Mouse (Mus musculus) gastrocnemius, adult 8-10 months (tissue): ENCODE measurements at regions not wholly inside any gene's neighbourhood (a gene's known extent, or its start where the extent isn't known, plus 50 kb on each side); places are given as distances from the start of the nearest gene placed in this dataset.
"Not testable (repeated sequence)": the region's sequence is repeated elsewhere in the genome, so short reads cannot be mapped to it uniquely, and the experiment has no call there.

ENCODE experiments used
- DNase-seq, 2 experiments: peaks; one replicate each; pipeline ENCODE4 v3.0.0; 2022; ENCODE audit warnings: low spot score in 2 of 2

DNA sequence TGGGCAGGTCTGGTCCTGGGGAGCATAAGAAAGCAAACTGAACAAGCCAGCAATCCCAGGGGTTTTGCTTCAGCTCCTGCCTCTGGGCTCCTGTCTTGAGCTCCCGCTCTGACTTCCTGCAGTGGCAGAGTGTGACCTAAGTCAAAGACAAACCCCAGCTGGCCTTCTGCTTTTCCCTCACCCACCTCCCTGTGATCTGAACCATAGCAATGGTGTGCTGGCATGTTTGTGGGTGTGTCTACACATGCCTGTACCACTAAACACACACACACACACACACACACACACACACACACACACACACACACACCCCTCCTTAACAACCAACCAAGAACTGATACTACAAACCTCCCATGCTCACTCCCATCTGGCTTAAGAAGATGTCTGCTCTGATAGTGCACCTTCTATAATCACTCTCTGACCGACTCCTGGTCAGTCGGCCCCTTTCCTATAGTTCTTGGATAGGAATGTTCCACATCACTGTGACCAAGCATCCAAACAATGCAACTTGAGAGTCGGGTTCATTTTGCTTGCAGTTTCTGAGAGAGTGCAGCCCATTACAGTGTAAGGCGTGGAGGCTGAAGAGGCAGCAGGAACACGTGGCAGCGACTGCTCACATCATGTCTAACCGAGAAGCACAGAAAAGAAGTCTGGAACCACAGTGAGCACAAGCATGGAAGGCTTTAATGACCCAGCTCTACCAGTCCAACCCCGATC lies 134.4 kb downstream of the Tcp10c start:
- DNase-seq: no peak

DNA sequence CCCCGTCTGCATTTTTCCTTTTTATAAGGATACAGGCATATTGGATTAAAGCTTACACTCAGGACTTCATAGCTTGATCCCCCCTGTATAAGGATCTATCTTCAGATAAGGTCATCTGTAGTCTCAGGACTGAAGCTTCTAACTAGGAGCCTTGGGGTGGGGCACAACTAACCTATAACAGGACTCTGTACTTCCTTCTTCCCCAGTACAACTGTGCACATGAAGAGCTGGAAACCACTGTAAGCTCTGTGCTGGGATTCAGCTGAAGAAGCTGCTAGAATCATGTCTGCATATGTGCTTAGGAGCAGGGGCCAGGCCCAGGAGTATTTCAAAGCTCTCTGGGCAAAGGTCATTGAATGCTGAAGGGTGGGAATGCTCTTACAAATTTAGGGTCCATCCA lies 137.9 kb downstream of the Tcp10c start:
- not testable (repeated sequence) for DNase-seq

DNA sequence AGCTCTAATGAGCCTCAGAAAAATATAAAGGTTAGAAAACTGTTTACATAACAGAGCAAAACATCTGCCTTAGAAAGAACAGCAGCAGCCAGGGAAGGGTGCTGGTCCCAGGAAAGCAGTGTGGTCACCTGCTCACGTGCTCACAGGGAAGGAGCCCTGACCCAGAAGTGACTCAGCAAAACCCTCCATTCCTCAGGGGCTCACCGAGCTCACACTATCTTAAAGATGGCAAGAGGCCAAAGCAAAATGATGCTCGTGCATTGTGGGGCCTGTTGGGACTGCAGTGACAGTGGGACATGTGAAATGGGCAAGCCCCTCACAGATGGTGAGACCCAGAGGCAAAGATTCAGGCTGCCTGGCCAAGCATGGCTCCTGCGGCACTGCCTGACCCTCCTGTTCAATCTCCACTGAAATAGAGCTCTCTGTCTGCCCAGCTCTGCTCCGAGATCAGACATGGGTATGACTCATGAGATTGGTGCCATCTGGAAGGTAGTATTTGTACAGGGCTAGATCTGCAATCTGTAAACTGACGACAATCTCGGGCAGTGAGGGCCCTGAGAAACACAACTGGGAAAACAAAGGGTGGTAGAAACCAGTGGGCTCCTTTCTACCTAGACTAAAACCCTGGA lies 138.4 kb downstream of the Tcp10c start:
- DNase-seq: not testable (repeated sequence)

DNA sequence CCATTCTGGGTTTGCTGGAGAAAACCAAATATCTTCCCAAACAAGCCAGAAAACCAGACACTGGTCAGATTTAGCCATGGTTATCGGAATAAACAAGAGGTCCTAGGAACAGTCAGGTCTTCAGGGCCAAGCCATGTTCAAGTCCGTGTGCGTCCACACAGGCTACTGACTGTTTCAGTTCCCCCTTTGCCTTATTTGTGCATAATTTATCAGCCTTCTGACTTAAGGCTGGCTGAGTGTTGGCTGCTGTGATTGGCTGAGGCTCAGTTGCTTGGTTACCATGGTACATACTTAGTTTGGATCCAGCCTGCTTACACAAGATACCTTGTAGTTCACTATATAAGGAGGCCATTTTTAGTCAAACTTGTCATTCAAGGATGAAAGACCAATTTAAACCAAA lies 139.5 kb downstream of the Tcp10c start:
- not testable (repeated sequence) for DNase-seq

DNA sequence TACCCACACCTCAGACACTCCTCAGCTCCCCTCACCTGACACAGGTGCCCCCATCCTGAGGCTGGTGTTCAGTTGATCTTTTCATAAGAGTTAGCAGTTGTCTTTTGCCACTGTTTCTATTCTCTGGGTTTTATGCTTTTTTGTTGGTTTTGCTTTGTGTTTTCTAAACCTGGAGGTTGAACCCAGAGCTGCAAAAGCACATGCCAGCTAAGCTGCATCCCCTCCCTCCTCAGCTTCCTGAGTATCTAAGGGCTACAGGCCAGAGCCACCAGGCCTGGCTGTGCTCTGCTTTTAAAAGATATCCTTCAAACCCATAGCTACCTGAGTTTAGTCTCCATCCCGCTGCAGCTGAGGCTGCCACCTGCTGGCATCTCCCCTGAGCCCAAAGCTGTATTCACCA lies 140.1 kb downstream of the Tcp10c start:
- not testable (repeated sequence) for DNase-seq

DNA sequence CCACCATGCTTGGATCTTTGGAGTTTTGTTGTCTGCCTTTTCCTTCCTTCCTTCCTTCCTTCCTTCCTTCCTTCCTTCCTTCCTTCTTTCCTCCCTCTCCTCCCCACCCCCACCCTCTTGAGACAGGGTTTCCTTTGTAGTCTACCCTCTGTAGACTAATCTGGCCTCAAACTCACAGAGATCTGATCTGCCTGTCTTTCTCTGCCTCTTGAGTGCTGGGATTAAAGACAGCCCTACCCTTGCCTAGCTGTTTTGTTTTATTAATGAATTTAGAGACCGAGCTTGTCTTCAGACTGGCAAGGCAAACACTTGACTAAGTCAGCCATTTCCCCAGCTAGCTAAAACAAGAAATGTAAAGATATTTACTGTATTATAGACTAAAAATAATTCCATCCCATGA lies 150.0 kb downstream of the Tcp10c start:
- DNase-seq: not testable (repeated sequence)

DNA sequence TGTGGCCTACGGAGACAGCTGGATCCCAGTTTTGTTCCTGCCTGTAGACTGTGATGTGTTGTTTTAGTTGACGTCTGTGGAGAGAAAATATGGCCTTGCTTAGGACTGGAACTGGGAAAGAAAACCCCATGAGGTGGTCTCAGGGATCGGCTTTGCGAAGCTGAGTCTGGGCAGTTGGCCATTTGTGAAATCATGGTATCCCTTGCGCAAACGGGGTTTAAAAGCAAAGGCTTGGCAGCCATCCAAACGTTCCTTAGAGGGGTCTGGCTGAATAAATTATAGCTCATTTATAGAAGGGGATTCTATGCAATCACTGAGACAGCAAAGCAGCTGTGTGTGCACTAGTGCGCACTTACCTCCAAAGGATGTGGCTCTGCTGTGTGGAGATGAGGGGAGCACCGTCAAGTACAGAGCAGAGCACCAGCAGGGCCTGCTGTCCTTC lies 150.5 kb downstream of the Tcp10c start:
- not testable (repeated sequence) for DNase-seq

DNA sequence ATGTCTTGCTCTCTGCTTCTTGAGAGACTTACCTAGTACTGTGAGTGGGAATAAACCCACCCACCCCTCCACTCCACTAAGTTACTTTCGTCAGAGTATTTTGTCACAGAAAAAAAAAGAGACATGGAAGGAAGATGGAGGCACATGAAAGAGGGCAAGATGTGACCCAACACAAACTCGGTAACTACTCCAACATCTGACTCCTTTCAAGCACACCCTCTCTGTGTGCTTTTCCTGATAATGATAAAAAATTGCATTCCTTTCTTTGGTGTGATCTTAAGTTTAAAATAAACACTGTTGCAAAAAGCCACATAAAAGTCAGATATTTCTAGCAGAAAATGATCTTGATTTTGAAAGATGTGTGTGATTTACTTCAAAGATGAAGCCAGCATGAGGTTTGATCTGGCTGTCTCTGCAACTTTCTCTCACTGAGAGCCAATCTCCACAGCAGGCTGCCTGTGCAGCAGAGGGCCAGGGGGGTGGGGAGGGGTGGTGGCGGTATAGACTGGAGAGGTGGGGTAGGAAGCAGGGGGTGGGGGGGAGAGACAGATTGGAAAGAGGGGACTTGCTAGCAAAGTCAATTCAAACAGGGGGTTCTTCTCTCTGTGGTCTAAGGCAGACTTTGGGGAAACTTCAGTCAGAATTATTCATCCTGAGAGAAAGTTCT lies 153.2 kb downstream of the Tcp10c start:
- DNase-seq: not testable (repeated sequence)

DNA sequence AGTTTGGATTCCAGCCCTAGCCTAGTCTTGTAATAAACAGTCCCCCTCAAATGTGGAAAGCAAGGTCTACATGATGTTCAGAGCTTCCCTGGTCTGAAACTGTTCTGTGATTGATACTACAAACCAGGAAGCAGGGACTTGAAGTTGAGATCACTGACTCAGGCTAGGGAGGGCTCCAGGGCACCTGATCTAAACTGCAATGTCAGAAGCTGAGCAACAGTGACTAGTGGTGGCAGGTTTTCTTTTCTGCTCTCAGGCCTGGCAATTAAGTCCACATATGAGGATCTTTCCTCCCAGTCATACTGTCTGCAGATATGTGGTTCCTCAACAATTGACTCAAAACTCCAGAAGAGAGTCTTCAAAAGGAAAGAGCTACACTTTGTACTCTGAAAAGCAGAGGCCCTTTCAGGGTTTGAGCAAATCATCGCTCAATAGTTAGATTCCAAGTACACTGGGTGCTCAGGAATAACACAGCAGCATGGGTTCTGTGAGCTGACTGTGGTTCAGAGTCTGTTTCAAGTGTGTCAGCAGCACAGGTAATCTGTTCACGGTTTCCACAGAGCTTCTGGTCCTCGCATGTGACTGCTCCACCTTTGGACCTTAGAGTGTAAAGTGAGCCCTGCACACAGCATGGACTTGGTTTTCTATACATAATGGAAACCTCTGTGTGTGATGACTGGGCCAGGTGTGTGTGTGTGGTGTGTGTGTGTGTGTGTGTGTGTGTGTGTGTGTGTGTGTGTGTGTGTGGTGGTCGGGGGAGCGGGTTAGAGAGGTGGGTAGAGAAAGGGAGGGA lies 165.2 kb downstream of the Tcp10c start:
- not testable (repeated sequence) for DNase-seq

DNA sequence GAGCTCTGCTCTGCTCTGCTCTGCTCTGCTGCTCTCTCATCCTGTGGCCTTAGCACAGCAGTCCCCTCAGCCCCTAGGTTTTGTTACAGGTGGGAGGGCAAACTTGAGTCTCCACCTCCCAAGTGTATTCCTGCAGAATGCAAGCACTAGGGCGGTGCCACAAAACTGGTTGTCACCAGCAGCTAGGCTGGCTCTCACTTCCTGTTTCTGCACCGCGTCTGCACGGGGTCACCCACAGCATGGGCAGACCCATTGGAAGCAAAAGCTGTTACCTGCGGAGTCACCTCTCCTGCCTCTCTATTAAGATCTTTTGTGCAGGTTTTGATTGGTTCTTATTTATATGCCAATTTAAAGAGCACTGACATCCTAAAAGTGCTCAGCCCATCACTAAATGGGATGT lies 178.2 kb downstream of the Tcp10c start:
- not testable (repeated sequence) for DNase-seq

DNA sequence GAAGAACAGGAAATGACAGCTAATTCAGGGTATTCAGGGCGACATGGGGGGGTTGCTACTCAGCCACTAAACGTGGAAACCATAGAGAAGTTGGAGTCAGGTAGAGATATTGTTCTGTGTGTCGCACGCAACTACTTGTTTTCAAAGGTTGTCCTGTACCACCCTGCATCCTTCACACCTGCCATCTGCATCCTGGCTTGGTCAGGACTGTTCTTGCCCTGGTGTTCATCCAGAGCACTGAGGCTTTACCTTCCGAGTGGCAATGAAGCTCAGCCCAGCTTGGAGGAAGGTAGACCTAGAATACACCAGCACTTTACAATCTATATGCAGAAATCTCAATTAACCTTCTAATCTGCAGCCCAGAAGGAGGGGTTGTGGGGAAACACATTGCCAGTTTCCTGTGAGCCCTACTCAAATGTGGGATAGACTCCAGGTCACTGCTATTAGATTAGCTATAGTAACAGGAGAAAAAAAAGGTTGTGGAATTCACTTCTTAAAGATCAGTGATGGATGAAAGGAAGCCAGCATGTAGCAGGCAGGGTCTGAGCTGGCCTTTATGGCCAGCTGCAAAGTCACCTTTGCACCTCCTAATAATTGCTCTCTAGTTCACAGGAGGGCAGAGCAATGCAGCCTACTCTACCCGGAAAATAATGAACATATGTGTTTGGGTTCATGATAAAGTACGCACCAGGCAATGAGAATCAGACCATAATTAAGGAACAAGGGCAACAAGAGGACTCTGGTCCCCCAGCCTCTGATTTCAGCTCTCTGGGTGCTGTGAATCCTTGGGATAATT lies 186.3 kb downstream of the Tcp10c start:
- DNase-seq: no peak

DNA sequence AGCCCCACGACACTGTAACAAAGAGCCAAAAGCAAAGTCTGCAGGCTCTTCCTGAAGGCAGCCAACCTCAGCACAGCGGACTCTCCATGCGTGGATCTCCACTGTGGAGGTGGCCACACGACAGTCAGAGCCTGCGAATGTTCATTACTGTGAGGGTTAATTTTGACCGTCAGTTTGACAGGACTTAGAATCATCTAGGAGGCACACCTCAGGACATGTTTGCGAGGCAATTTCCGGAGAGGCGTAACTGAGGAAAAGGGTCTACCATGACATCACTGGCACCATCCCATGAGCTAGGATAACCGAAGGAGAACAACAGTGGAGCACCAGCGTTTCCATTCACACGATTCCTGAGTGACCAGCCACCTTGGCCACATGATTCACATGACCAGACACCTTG lies 186.9 kb downstream of the Tcp10c start:
- DNase-seq: no peak

DNA sequence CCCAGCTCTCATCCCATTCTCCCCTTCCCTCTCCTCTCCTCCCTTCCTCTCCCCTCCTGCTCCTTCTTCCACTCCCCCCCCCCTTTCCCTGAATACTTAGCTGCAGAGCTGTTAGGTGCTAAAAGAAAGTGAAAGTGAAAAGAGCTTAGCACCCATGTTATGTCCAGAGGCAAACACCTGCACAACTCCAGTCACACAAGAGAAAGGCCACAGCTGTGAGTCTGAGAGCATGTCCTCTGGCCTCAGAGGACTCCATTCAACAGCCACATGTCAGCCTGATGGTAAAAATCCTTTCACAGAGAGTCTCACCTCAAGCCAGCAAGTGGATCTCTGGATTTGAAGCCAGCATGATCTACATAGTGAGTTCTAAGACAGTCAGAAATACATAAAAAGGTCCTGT lies 187.9 kb downstream of the Tcp10c start:
- DNase-seq: no peak

DNA sequence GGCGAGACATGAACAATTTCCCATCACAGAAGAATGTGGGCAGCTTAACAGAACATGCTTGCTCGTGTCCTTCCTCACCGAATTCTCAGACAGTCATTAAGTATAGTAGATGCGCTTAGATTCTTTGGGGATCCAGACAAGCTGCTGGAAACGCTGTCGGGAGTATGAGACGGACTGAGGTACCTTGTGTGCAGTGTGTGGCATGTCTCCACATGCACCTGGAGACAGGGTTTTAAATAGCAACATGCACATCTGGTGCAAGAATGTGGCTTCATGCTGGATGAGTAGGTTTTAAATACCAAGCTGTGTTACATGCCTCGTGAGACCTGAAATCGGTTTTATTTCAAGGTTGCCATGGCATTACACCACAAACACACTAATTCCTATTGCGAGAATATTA lies 188.5 kb downstream of the Tcp10c start:
- DNase-seq: no peak

DNA sequence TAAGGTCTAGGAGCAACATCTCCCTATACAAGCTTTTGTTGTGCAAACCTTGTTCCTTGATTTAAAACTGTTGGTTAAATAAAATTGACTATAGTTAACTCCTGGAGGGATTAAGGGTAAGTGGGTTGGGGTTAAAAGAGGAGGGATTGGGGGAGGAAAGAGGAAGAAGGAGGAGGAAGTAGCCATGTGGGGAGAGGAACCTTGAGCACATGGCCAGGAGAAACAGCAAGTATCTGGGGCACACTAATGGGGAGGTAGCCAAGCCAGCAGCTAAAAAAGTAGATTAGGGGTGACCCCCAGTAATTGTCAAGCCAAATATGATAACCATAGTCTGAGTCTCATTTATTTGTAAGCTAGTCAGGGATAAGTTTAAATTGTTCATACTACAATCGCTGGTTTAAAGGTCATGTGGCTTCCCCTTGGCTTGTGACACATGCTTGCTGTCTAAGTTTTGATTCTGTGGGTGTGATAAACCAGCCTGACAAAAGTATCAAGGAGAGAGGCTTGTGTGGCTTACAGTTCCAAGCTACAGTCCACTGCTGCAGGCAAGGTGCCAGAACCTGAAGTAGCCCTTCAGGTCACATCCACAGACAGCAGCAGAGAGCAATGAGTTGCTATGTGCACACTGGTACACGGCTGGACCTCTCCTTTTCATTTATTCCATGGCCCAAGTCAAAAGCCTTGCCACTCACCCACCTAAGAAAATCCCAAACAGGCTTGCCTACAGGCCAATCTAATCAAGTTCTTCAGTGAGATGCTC lies 189.8 kb downstream of the Tcp10c start:
- DNase-seq: no peak

DNA sequence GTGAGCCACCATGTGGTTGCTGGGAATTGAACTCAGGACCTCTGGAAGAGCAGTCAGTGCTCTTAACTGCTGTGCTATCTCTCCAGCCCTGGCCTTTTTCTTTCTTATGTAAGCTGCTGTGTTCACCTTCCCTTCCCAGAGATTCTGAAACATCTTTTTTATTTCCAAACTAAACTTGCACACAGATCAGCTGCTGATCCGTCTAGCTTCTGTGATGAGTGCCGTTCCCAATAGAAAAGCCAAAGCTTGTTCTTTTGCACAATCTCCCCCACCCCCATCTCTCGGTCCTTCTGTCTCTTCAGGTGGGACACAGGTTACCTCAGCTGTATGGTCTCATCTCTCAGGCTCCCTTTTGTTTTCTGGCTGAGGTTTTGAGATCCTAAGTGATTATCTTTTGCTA lies 191.9 kb downstream of the Tcp10c start:
- no peak for DNase-seq

DNA sequence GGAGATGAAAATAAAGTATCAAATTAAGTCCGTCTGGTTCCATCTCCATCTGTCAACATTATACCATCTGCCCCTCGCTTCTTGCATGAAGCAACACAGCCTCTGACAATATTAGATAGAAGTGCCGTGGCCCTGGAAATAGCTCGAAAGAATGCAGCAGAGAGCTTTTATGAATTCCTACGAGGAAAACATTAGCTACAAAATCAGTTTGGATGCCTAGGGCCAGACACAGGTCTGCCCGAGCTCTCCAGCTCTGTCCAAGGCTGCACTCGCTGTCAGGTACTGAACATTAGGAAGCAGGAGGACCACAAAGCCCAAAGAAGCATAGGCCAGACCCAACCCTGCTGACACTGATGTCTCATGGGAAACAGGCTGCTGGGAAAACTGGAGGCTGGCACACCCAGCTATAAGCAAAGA lies 192.3 kb downstream of the Tcp10c start:
- DNase-seq: no peak

DNA sequence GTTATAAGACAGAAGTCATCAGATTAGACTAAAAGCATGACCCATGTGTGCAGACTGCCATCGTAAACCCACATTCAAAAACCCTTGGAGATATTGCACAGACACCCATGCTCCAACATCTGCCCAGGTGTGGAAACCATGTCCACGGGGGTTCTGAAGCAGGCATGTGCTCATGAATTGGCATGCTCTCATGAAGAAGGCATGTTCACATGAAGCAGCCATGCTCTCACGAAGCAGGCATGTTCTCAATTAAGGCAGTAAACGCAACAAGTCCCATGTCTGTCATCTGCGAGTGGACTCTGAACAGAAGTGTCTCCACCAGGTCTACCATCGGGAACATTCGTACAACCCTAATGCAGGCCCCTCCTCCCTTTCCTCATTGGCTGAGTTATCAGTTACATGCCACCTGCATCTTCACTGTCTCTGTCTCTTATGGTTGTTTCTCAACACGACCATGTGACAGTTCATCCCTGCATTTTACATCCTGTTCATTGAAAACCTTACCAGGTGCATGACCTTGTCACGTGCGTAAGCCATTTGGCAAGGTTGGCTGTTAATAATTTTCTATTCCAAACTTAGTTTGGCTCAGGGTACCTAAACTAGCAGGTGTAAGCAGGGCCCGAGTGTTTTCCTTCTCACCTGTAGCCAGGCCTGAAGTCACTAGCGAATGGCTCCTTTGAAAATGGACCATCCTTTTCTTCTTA lies 193.4 kb downstream of the Tcp10c start:
- DNase-seq: no peak
